Mouse (Mus musculus) testis, adult 2 months (tissue): ENCODE measurements at regions not wholly inside any gene's neighbourhood (a gene's known extent, or its start where the extent isn't known, plus 50 kb on each side); places are given as distances from the start of the nearest gene placed in this dataset.

Experiments
- H3K27ac ChIP-seq: fragments of 200-500 bp; 2 replicates; pipeline ENCODE4 v1.5.1; 2012; ENCODE audit warnings: low read depth, low read length; ENCODE audit not compliant: control insufficient read depth, insufficient read depth
- H3K27me3 ChIP-seq: fragments of 200-500 bp; 2 replicates; pipeline ENCODE4 v1.6.1; 2012; ENCODE audit warnings: mild to moderate bottlenecking, low read length, moderate library complexity; ENCODE audit not compliant: control insufficient read depth, insufficient read depth
- H3K36me3 ChIP-seq: fragments of 200-500 bp; 2 replicates; pipeline ENCODE4 v1.6.1; 2012; ENCODE audit warnings: mild to moderate bottlenecking, low read length; ENCODE audit not compliant: control insufficient read depth, insufficient read depth
- H3K4me1 ChIP-seq: fragments of 200-500 bp; 2 replicates; pipeline ENCODE4 v1.6.1; 2012; ENCODE audit warnings: low read length; ENCODE audit not compliant: control insufficient read depth, insufficient read depth
- H3K4me3 ChIP-seq: fragments of 200-500 bp; 2 replicates; pipeline ENCODE4 v1.5.1; 2012; ENCODE audit warnings: low read depth, mild to moderate bottlenecking, low read length, moderate library complexity, mixed read lengths; ENCODE audit not compliant: control insufficient read depth
- CTCF ChIP-seq: fragments of 200-500 bp; IDR thresholded peaks from 2 replicates; pipeline ENCODE4 v1.5.1; 2012; ENCODE audit warnings: low read depth, mild to moderate bottlenecking, inconsistent platforms, low read length, moderate library complexity; ENCODE audit not compliant: control insufficient read depth, insufficient read depth, insufficient replicate concordance
- POLR2A ChIP-seq: fragments of 200-500 bp; IDR thresholded peaks from 2 replicates; pipeline ENCODE4 v1.6.1; 2012; ENCODE audit warnings: low read depth, mild to moderate bottlenecking, inconsistent platforms, low read length, moderate library complexity; ENCODE audit not compliant: control insufficient read depth

GRCm38 (mm10) chr2:169213314-169213713 is 257.9 kb upstream of the Zfp64 start:
- no peak for TF ChIP-seq CTCF
- no peak for TF ChIP-seq POLR2A
- Histone ChIP-seq H3K4me3 (no peak overlapping the region), H3K4me1 (no peaks in the 10 kb centered on the region), H3K27me3 (no peaks in the 10 kb centered on the region), H3K27ac (no peak overlapping the region), H3K36me3 (no peaks in the 10 kb centered on the region)

- H3K36me3 ChIP-seq = no peaks in the 10 kb centered on the region
- no peak overlapping the region for H3K4me3 ChIP-seq
- H3K27ac ChIP-seq = no peak overlapping the region
- TF ChIP-seq POLR2A (no peak), CTCF (no peak)
- H3K27me3 ChIP-seq = no peaks in the 10 kb centered on the region
- H3K4me1 ChIP-seq = no peaks in the 10 kb centered on the region
Observed at GRCm38 (mm10) chr2:169212676-169213257, 257.4 kb upstream of the Zfp64 start.

- no peaks in the 10 kb centered on the region for H3K4me1 ChIP-seq
- no peak overlapping the region for H3K4me3 ChIP-seq
- no peaks in the 10 kb centered on the region for H3K27me3 ChIP-seq
- TF ChIP-seq POLR2A (no peak), CTCF (no peak)
- no peak overlapping the region for H3K27ac ChIP-seq
- no peaks in the 10 kb centered on the region for H3K36me3 ChIP-seq
Observed at GRCm38 (mm10) chr2:169204254-169204752, 248.9 kb upstream of the Zfp64 start.

- no peaks in the 10 kb centered on the region for H3K4me1 ChIP-seq
- TF ChIP-seq CTCF = no peak
- no peak for TF ChIP-seq POLR2A
- no peak overlapping the region for H3K4me3 ChIP-seq
- H3K36me3 ChIP-seq = no peaks in the 10 kb centered on the region
- no peaks in the 10 kb centered on the region for H3K27me3 ChIP-seq
- H3K27ac ChIP-seq = no peak overlapping the region
Observed at GRCm38 (mm10) chr2:169191974-169192373, 236.6 kb upstream of the Zfp64 start.

GRCm38 (mm10) chr2:169191465-169191864 is 236.1 kb upstream of the Zfp64 start:
- H3K4me3 ChIP-seq = no peak overlapping the region
- no peaks in the 10 kb centered on the region for H3K27me3 ChIP-seq
- no peak for TF ChIP-seq POLR2A
- no peak for TF ChIP-seq CTCF
- no peak overlapping the region for H3K27ac ChIP-seq
- no peaks in the 10 kb centered on the region for H3K4me1 ChIP-seq
- H3K36me3 ChIP-seq = no peaks in the 10 kb centered on the region

- TF ChIP-seq POLR2A (no peak), CTCF (no peak)
- H3K4me1 ChIP-seq = no peaks in the 10 kb centered on the region
Observed at GRCm38 (mm10) chr2:169177565-169177964, 222.2 kb upstream of the Zfp64 start.

GRCm38 (mm10) chr2:169168795-169169194 is 213.4 kb upstream of the Zfp64 start:
- Histone ChIP-seq H3K4me1 (no peaks in the 10 kb centered on the region), H3K27me3 (no peaks in the 10 kb centered on the region), H3K4me3 (no peak overlapping the region), H3K27ac (no peak overlapping the region), H3K36me3 (no peaks in the 10 kb centered on the region)
- TF ChIP-seq CTCF (no peak), POLR2A (no peak)

More at GRCm38 (mm10) chr2:169177565-169177964, 222.2 kb upstream of the Zfp64 start:
- Histone ChIP-seq H3K4me3 (no peak overlapping the region), H3K36me3 (no peaks in the 10 kb centered on the region), H3K27ac (no peak overlapping the region), H3K27me3 (no peaks in the 10 kb centered on the region)
